Mouse (Mus musculus): ENCODE results near the gene Fndc3a. TPM values are rescaled to one million over a fixed set of nuclear protein-coding genes. Genes with fewer than 3 reads are reported as not detected.

Fndc3a gene
- polyA plus RNA-seq, 1 experiment from 2014 or later: 38.6 TPM

DNA sequence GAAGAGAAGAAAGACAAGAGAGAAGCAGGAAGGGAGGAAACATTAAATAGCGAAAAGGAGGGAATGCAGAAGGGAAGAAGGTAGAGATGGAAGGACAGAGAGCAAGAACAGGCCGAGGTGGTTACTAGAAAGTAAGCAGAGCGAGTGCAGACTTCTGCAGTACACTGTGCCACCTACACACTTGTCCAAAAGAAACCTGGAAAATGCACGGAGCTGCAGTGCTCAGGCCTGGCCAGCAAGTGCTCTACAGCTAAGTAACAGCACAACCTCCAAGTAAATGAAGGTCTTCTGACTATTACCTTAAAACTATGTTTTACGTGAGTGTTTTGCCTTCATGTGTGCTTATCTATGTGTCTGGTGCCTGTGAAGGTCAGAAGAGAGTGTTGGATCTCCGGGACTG, 109.4 kb downstream of the Fndc3a start:
- H3K4me1 ChIP-seq (replicated peaks; ENCODE audit: control insufficient read depth, insufficient read depth, low read length): peaks cover 8% of the 10 kb centered on the region
- H3K27me3 ChIP-seq (replicated peaks; ENCODE audit: control insufficient read depth, insufficient read depth, low read length): no peaks in the 10 kb centered on the region
- no peak for DNase-seq (ENCODE audit: low spot score)
- H3K9ac ChIP-seq (ENCODE audit: low read length): no peak overlapping the region
- peaks cover 17% of the 10 kb centered on the region for H3K36me3 ChIP-seq (ENCODE audit: control insufficient read depth, insufficient read depth, low read length)
- H3K27ac ChIP-seq (ENCODE audit: low read depth): no peak overlapping the region
- H3K4me3 ChIP-seq (ENCODE audit: low read depth, low read length): no peak overlapping the region
- WGBS: 83% methylated on average over 6 of the region's 6 CpGs
- ATAC-seq (replicated peaks; ENCODE audit: low FRiP score, low TSS enrichment, low read depth): no peak
- H3K9me3 ChIP-seq (ENCODE audit: control insufficient read depth, low read length): no peaks in the 10 kb centered on the region
- no peak overlapping the region for H3K4me2 ChIP-seq (ENCODE audit: low read length)

DNA sequence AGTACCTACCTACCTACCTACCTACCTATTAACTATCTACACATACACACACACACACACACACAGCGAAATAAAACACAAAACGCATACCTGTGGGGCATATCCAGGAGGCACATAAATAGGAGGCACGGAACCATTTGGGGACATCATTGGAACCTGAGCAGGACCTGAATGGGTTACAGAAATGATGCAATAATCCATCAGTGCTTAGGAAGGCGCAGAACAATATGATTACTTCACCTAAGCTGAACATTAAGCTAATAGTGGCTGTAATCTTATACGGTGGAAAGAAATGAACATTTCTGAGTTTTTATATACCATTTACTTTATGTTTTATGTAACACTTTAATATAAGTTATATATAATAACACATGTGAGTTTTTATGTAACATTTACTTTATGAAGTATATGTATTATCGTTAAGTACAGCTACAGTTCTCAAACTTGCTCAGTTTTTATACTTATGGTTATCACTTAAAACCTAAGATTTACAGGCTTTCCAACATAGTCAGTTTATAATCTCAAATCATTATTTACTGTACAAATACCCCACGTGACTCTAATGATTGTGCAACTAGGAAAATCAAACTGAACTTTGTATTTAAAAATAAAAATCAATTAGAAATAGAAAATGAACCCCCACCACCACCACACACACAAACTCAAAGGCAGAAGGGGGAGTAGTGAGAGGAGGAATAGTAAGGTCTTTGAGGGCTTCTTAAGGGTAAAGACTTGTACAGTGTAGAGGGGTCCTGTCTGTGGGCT, 110.6 kb downstream of the Fndc3a start:
- H3K4me2 ChIP-seq (ENCODE audit: low read length): no peak overlapping the region
- H3K9me3 ChIP-seq (ENCODE audit: control insufficient read depth, low read length): no peaks in the 10 kb centered on the region
- no peak overlapping the region for H3K4me3 ChIP-seq (ENCODE audit: low read depth, low read length)
- no peak for DNase-seq (ENCODE audit: low spot score)
- peaks cover 8% of the 10 kb centered on the region for H3K4me1 ChIP-seq (replicated peaks; ENCODE audit: control insufficient read depth, insufficient read depth, low read length)
- no peak overlapping the region for H3K9ac ChIP-seq (ENCODE audit: low read length)
- WGBS: 91% methylated on average over 7 of the region's 7 CpGs
- no peak overlapping the region for H3K27ac ChIP-seq (ENCODE audit: low read depth)
- peaks cover 17% of the 10 kb centered on the region for H3K36me3 ChIP-seq (ENCODE audit: control insufficient read depth, insufficient read depth, low read length)
- H3K27me3 ChIP-seq (replicated peaks; ENCODE audit: control insufficient read depth, insufficient read depth, low read length): no peaks in the 10 kb centered on the region
- ATAC-seq (replicated peaks; ENCODE audit: low FRiP score, low TSS enrichment, low read depth): no peak

GRCm38 (mm10) chr14:72594191-72594590, 115.6 kb downstream of the Fndc3a start:
- Histone ChIP-seq H3K4me1 (replicated peaks; ENCODE audit: control insufficient read depth, insufficient read depth, low read length) (no peaks in the 10 kb centered on the region), H3K27me3 (replicated peaks; ENCODE audit: control insufficient read depth, insufficient read depth, low read length) (no peaks in the 10 kb centered on the region), H3K36me3 (ENCODE audit: control insufficient read depth, insufficient read depth, low read length) (peaks cover 24% of the 10 kb centered on the region), H3K9me3 (ENCODE audit: control insufficient read depth, low read length) (no peaks in the 10 kb centered on the region), H3K4me2 (ENCODE audit: low read length) (no peak overlapping the region), H3K27ac (ENCODE audit: low read depth) (no peak overlapping the region), H3K9ac (ENCODE audit: low read length) (no peak overlapping the region), H3K4me3 (ENCODE audit: low read depth, low read length) (no peak overlapping the region)
- no peak for ATAC-seq (replicated peaks; ENCODE audit: low FRiP score, low TSS enrichment, low read depth)
- WGBS: 96% methylated on average over 7 of the region's 7 CpGs
- no peak for DNase-seq (ENCODE audit: low spot score)

DNA sequence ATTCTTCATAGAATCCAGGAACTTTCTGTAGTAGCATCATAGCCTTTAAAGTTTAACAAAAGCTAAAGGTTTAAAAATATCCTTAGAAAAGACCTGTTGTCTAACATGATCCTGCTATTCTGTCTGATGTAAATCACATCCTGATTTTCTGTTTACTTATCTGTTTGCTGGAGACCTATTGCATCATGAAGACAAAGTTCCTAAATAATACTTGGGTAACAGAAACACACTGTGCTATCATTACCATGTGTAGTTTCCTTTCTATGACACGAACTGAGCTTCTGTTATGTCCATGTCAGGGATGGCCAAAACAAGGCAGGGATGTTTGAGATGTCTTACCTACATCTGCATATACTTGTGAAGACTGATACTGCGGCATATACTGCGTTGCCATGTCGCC, 120.4 kb downstream of the Fndc3a start:
- no peaks in the 10 kb centered on the region for H3K9me3 ChIP-seq (ENCODE audit: control insufficient read depth, low read length)
- H3K4me2 ChIP-seq (ENCODE audit: low read length): no peak overlapping the region
- no peak overlapping the region for H3K4me3 ChIP-seq (ENCODE audit: low read depth, low read length)
- peaks cover 27% of the 10 kb centered on the region for H3K36me3 ChIP-seq (ENCODE audit: control insufficient read depth, insufficient read depth, low read length)
- no peak for DNase-seq (ENCODE audit: low spot score)
- WGBS: 92% methylated on average over 4 of the region's 4 CpGs
- no peak for ATAC-seq (replicated peaks; ENCODE audit: low FRiP score, low TSS enrichment, low read depth)
- no peak overlapping the region for H3K9ac ChIP-seq (ENCODE audit: low read length)
- H3K4me1 ChIP-seq (replicated peaks; ENCODE audit: control insufficient read depth, insufficient read depth, low read length): no peaks in the 10 kb centered on the region
- H3K27me3 ChIP-seq (replicated peaks; ENCODE audit: control insufficient read depth, insufficient read depth, low read length): no peaks in the 10 kb centered on the region
- H3K27ac ChIP-seq (ENCODE audit: low read depth): no peak overlapping the region

DNA sequence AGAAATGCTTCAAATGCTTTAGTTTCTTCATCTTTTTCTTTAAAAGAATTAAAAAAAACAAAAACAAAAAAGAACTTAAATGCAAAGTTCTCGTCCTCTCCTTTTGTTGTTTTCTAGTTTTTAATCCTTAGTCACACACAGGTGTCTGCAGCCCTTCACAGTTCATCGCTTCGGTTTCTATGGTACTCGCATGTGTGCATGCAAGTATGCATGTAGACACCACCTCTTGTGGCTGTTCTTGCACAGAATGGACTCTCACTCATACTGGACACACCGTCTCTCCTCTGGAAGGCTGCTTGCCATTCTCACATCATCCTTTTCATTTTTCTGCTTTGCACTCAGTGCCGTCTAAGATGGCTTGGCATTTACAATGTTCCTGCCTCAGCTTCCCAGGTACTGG, 126.8 kb downstream of the Fndc3a start:
- DNase-seq (ENCODE audit: low spot score) (no peak), ATAC-seq (replicated peaks; ENCODE audit: low FRiP score, low TSS enrichment, low read depth) (no peak)
- no peak overlapping the region for H3K4me3 ChIP-seq (ENCODE audit: low read depth, low read length)
- WGBS: 95% methylated on average over 6 of the region's 6 CpGs
- H3K4me2 ChIP-seq (ENCODE audit: low read length): no peak overlapping the region
- H3K27ac ChIP-seq (ENCODE audit: low read depth): no peak overlapping the region
- no peak overlapping the region for H3K9ac ChIP-seq (ENCODE audit: low read length)
- peaks cover 39% of the 10 kb centered on the region for H3K36me3 ChIP-seq (ENCODE audit: control insufficient read depth, insufficient read depth, low read length)
- no peaks in the 10 kb centered on the region for H3K4me1 ChIP-seq (replicated peaks; ENCODE audit: control insufficient read depth, insufficient read depth, low read length)
- H3K9me3 ChIP-seq (ENCODE audit: control insufficient read depth, low read length): no peaks in the 10 kb centered on the region
- H3K27me3 ChIP-seq (replicated peaks; ENCODE audit: control insufficient read depth, insufficient read depth, low read length): no peaks in the 10 kb centered on the region

- WGBS: 93% methylated on average over 3 of the region's 3 CpGs
- Histone ChIP-seq H3K4me1 (replicated peaks; ENCODE audit: control insufficient read depth, insufficient read depth, low read length) (no peaks in the 10 kb centered on the region), H3K36me3 (ENCODE audit: control insufficient read depth, insufficient read depth, low read length) (peaks cover 49% of the 10 kb centered on the region), H3K4me3 (ENCODE audit: low read depth, low read length) (no peak overlapping the region), H3K4me2 (ENCODE audit: low read length) (no peak overlapping the region), H3K9ac (ENCODE audit: low read length) (no peak overlapping the region), H3K27ac (ENCODE audit: low read depth) (no peak overlapping the region), H3K27me3 (replicated peaks; ENCODE audit: control insufficient read depth, insufficient read depth, low read length) (no peaks in the 10 kb centered on the region), H3K9me3 (ENCODE audit: control insufficient read depth, low read length) (no peaks in the 10 kb centered on the region)
- ATAC-seq (replicated peaks; ENCODE audit: low FRiP score, low TSS enrichment, low read depth) (no peak), DNase-seq (ENCODE audit: low spot score) (no peak)
Observed at GRCm38 (mm10) chr14:72580991-72581390, 128.8 kb downstream of the Fndc3a start.

DNA sequence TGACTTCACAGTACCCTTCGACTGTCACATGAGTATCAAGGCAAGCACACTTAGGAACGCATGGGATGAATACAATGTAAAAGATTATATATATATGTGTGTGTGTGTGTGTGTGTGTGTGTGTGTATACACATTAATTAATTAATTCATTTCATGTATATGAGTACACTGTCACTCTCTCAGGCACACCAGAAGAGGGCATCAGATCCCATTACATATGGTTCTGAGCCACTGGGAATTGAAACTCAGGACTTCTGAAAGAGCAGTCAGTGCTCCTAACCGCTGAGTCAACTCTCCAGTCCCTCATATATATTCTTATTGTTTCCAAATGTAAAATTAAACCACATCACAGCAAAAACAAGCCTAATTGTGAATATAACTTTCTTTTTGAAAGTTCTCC, 133.5 kb downstream of the Fndc3a start:
- Histone ChIP-seq H3K4me1 (replicated peaks; ENCODE audit: control insufficient read depth, insufficient read depth, low read length) (no peaks in the 10 kb centered on the region), H3K36me3 (ENCODE audit: control insufficient read depth, insufficient read depth, low read length) (peaks cover 68% of the 10 kb centered on the region), H3K4me2 (ENCODE audit: low read length) (no peak overlapping the region), H3K27me3 (replicated peaks; ENCODE audit: control insufficient read depth, insufficient read depth, low read length) (no peaks in the 10 kb centered on the region), H3K27ac (ENCODE audit: low read depth) (no peak overlapping the region), H3K9ac (ENCODE audit: low read length) (no peak overlapping the region), H3K9me3 (ENCODE audit: control insufficient read depth, low read length) (no peaks in the 10 kb centered on the region), H3K4me3 (ENCODE audit: low read depth, low read length) (no peak overlapping the region)
- DNase-seq (ENCODE audit: low spot score) (no peak), ATAC-seq (replicated peaks; ENCODE audit: low FRiP score, low TSS enrichment, low read depth) (no peak)
- 87% methylated on average over 3 of the region's 3 CpGs for WGBS

DNA sequence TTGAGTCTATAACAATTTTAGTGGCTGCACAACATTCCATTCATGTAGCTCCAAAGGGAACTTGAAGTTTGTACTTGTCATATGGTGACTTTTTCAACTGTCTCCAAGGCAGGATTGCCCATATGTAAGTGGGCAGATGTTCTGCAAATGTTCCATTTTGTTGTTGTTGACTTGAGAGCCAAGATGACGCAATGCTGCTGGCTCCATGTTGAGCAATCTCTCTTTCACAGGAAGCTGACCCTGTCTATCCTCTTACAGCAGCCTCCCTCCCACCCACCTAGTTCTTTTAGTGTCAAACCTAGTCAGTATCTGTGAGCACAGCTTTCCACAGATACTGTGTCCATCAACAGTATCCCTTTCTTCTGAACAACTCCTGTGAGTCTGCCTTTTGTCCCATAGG, 145.9 kb downstream of the Fndc3a start:
- Histone ChIP-seq H3K36me3 (ENCODE audit: control insufficient read depth, insufficient read depth, low read length) (peaks cover 77% of the 10 kb centered on the region), H3K4me1 (replicated peaks; ENCODE audit: control insufficient read depth, insufficient read depth, low read length) (no peaks in the 10 kb centered on the region), H3K4me2 (ENCODE audit: low read length) (no peak overlapping the region), H3K9ac (ENCODE audit: low read length) (no peak overlapping the region), H3K4me3 (ENCODE audit: low read depth, low read length) (no peak overlapping the region), H3K27me3 (replicated peaks; ENCODE audit: control insufficient read depth, insufficient read depth, low read length) (no peaks in the 10 kb centered on the region), H3K9me3 (ENCODE audit: control insufficient read depth, low read length) (no peaks in the 10 kb centered on the region), H3K27ac (ENCODE audit: low read depth) (no peak overlapping the region)
- ATAC-seq (replicated peaks; ENCODE audit: low FRiP score, low TSS enrichment, low read depth) (no peak), DNase-seq (ENCODE audit: low spot score) (no peak)
- WGBS: 90% methylated on average over 1 of the region's 1 CpGs

DNA sequence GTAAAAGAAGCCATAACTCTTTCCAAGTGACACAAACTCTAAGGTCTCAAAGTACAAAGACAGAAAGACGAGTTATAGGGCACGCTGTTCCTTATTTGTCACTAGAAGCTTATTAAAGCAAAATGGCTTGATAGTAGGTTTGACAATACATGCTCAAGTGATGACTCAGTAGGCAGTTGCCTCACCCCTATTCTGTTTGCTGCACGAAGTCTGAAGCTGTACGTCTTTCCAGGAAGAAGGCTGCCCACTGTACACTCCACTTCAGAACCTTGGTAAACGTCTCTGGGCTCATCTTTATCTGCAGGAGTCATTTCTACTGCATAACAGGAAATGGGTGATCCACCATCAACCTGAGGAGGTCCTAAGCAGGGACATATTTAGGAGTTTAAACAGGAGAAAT, 151.0 kb downstream of the Fndc3a start:
- Histone ChIP-seq H3K27me3 (replicated peaks; ENCODE audit: control insufficient read depth, insufficient read depth, low read length) (no peaks in the 10 kb centered on the region), H3K9me3 (ENCODE audit: control insufficient read depth, low read length) (no peaks in the 10 kb centered on the region), H3K9ac (ENCODE audit: low read length) (no peak overlapping the region), H3K36me3 (ENCODE audit: control insufficient read depth, insufficient read depth, low read length) (peaks cover 77% of the 10 kb centered on the region), H3K4me2 (ENCODE audit: low read length) (no peak overlapping the region), H3K27ac (ENCODE audit: low read depth) (no peak overlapping the region), H3K4me3 (ENCODE audit: low read depth, low read length) (no peak overlapping the region), H3K4me1 (replicated peaks; ENCODE audit: control insufficient read depth, insufficient read depth, low read length) (no peaks in the 10 kb centered on the region)
- no peak for DNase-seq (ENCODE audit: low spot score)
- no peak for ATAC-seq (replicated peaks; ENCODE audit: low FRiP score, low TSS enrichment, low read depth)
- 78% methylated on average over 5 of the region's 5 CpGs for WGBS
